Comparison of ENCODE assay signal across 7 mouse cellular contexts in genomic region chr19:59342964-59343363, GRCm38 (mm10). TPM values are rescaled to one million over a fixed set of nuclear protein-coding genes. Genes with fewer than 3 reads are reported as not detected.
DNase-seq lines count a peak whose midpoint lies in the region; ATAC-seq and TF ChIP-seq lines count a peak whose summit lies in the region.

No protein-coding gene starts in this region.

- 23% methylated on average over 2 of the region's 2 CpGs for WGBS in lung, embryonic 16.5 days
- 29% methylated on average over 2 of the region's 2 CpGs for WGBS in forebrain, embryonic 16.5 days
- WGBS in liver, embryonic 13.5 days (ENCODE audit: insufficient replicate concordance), result 34% methylated on average over 2 of the region's 2 CpGs
- 45% methylated on average over 2 of the region's 2 CpGs for WGBS in stomach, postnatal 0 days

- no peaks in the 10 kb centered on the region for H3K36me3 ChIP-seq in lung, embryonic 16.5 days (ENCODE audit: control insufficient read depth, insufficient read depth, low read length)
- H3K36me3 ChIP-seq in forebrain, embryonic 16.5 days (ENCODE audit: control insufficient read depth, insufficient read depth), result no peaks in the 10 kb centered on the region
- H3K36me3 ChIP-seq in liver, embryonic 13.5 days, result peaks cover 4% of the 10 kb centered on the region; the same call in 1 of the 2 replicates
- no peaks in the 10 kb centered on the region for H3K36me3 ChIP-seq in stomach, postnatal 0 days (ENCODE audit: control insufficient read depth, insufficient read depth, low read length)

- no peak for ATAC-seq in lung, embryonic 16.5 days (ENCODE audit: low read depth)
- no peak for ATAC-seq in forebrain, embryonic 16.5 days
- no peak for ATAC-seq in liver, embryonic 13.5 days (ENCODE audit: low read depth)
- ATAC-seq in stomach, postnatal 0 days (ENCODE audit: low FRiP score, low TSS enrichment), result no peak

- intact Hi-C loops in left cerebral cortex, postnatal 25 days (cut with DNase I), result no loop called here
- intact Hi-C loops in left cerebral cortex, postnatal 10 days (cut with DNase I), result no loop called here

- H3K9ac ChIP-seq in lung, embryonic 16.5 days (ENCODE audit: low read length), result no peak overlapping the region
- H3K9ac ChIP-seq in forebrain, embryonic 16.5 days (replicated peaks; ENCODE audit: low read depth, low read length), result no peak overlapping the region
- H3K9ac ChIP-seq in liver, embryonic 13.5 days, result peak overlapping the region; percentile 99
- H3K9ac ChIP-seq in stomach, postnatal 0 days (ENCODE audit: low read length), result no peak overlapping the region

- peak overlapping the region; percentile 34 for H3K4me3 ChIP-seq in lung, embryonic 16.5 days (ENCODE audit: low read length)
- H3K4me3 ChIP-seq in forebrain, embryonic 16.5 days (replicated peaks; ENCODE audit: low read length), result peak overlapping the region; percentile 20; the same call in 1 of the 2 replicates
- H3K4me3 ChIP-seq in liver, embryonic 13.5 days (replicated peaks), result peak overlapping the region; percentile 95
- 0 out of 2 replicates have a peak overlapping the region, but pooled peaks have one; percentile 94 for H3K4me3 ChIP-seq in stomach, postnatal 0 days (ENCODE audit: low read depth, low read length)

- no peak for TF ChIP-seq EP300 in stomach, postnatal 0 days (optimal IDR thresholded peaks at IDR 0.05)

- peak overlapping the region; percentile 85 for H3K4me2 ChIP-seq in lung, embryonic 16.5 days (ENCODE audit: low read depth, low read length)
- peak overlapping the region; percentile 99 for H3K4me2 ChIP-seq in forebrain, embryonic 16.5 days (ENCODE audit: low read length)
- peak overlapping the region; percentile 99 for H3K4me2 ChIP-seq in liver, embryonic 13.5 days
- peak overlapping the region; percentile 95 for H3K4me2 ChIP-seq in stomach, postnatal 0 days (replicated peaks; ENCODE audit: low read depth)

- no peak for DNase-seq in lung, postnatal 14 days
- no peak for DNase-seq in liver, embryonic 13.5 days
- DNase-seq in stomach, postnatal 0 days (ENCODE audit: low spot score), result no peak
- DNase-seq in left cerebral cortex, postnatal 25 days (ENCODE audit: low spot score in 2 of 2), result no peak
- DNase-seq in left cerebral cortex, postnatal 10 days (ENCODE audit: extremely low spot score in 1 of 2, low spot score in 2 of 2), result no peak

- no peak for TF ChIP-seq CTCF in stomach, postnatal 0 days (IDR thresholded peaks at IDR 0.05; ENCODE audit: low read depth)

- H3K9me3 ChIP-seq in lung, embryonic 16.5 days (ENCODE audit: control insufficient read depth, low read length), result no peaks in the 10 kb centered on the region
- H3K9me3 ChIP-seq in forebrain, embryonic 16.5 days (ENCODE audit: control insufficient read depth, low read length), result no peaks in the 10 kb centered on the region
- no peaks in the 10 kb centered on the region for H3K9me3 ChIP-seq in liver, embryonic 13.5 days (replicated peaks)
- H3K9me3 ChIP-seq in stomach, postnatal 0 days (ENCODE audit: control insufficient read depth, low read length), result no peaks in the 10 kb centered on the region

- peaks cover 23% of the 10 kb centered on the region for H3K4me1 ChIP-seq in lung, embryonic 16.5 days (replicated peaks; ENCODE audit: control insufficient read depth, insufficient read depth, low read length)
- H3K4me1 ChIP-seq in forebrain, embryonic 16.5 days (replicated peaks; ENCODE audit: control insufficient read depth, insufficient read depth, low read length), result peaks cover 27% of the 10 kb centered on the region
- peaks cover 68% of the 10 kb centered on the region for H3K4me1 ChIP-seq in liver, embryonic 13.5 days (replicated peaks)
- no peaks in the 10 kb centered on the region; the same call in 1 of the 2 replicates for H3K4me1 ChIP-seq in stomach, postnatal 0 days (replicated peaks; ENCODE audit: control insufficient read depth, insufficient read depth)

- H3K27me3 ChIP-seq in lung, embryonic 16.5 days (ENCODE audit: control insufficient read depth, insufficient read depth, low read depth, low read length), result no peaks in the 10 kb centered on the region
- H3K27me3 ChIP-seq in forebrain, embryonic 16.5 days (replicated peaks; ENCODE audit: control insufficient read depth, insufficient read depth, low read length), result no peaks in the 10 kb centered on the region
- no peaks in the 10 kb centered on the region for H3K27me3 ChIP-seq in liver, embryonic 13.5 days
- no peaks in the 10 kb centered on the region for H3K27me3 ChIP-seq in stomach, postnatal 0 days (ENCODE audit: control insufficient read depth, insufficient read depth, low read length)

- H3K27ac ChIP-seq in lung, embryonic 16.5 days (ENCODE audit: low read length), result no peak overlapping the region
- no peak overlapping the region for H3K27ac ChIP-seq in forebrain, embryonic 16.5 days (ENCODE audit: low read length)
- H3K27ac ChIP-seq in liver, embryonic 13.5 days, result peak overlapping the region; percentile 37; the same call in 1 of the 2 replicates
- H3K27ac ChIP-seq in stomach, postnatal 0 days (replicated peaks), result no peak overlapping the region

RNA-seq across cellular contexts. Expression of gene Pdzd8, which starts 2.6 kb away (rescaled TPM):
- 7.2 and 7.5 TPM in 2 replicates for polyA plus RNA-seq in lung, embryonic 16.5 days (2015; fragmentation: Nextera tagmentation; extraction: Ambion mirVana)
- polyA plus RNA-seq in forebrain, embryonic 16.5 days (2015; fragmentation: Nextera tagmentation; extraction: Ambion mirVana), result 8.0 and 8.4 TPM in 2 replicates
- polyA plus RNA-seq in liver, embryonic 13.5 days (2015; fragmentation: Nextera tagmentation; extraction: Ambion mirVana), result 3.9 and 4.4 TPM in 2 replicates
- polyA plus RNA-seq in stomach, postnatal 0 days (2015; fragmentation: Nextera tagmentation; extraction: Ambion mirVana), result 4.4 and 4.8 TPM in 2 replicates
- total RNA-seq in left cerebral cortex, postnatal 25 days (2021), result 10 to 100 TPM; 59.8 to 62.3 TPM
- 10 to 100 TPM; 59.1 to 60.2 TPM for total RNA-seq in left cerebral cortex, postnatal 10 days (2021)

RNA-seq across cellular contexts. Expression of gene Rps12-ps3, which starts 20.9 kb away (rescaled TPM):
- polyA plus RNA-seq in lung, embryonic 16.5 days (2015; fragmentation: Nextera tagmentation; extraction: Ambion mirVana), result 13.2 and 35.7 TPM in 2 replicates
- 4.7 and 5.1 TPM in 2 replicates for polyA plus RNA-seq in forebrain, embryonic 16.5 days (2015; fragmentation: Nextera tagmentation; extraction: Ambion mirVana)
- 14.4 and 21.8 TPM in 2 replicates for polyA plus RNA-seq in liver, embryonic 13.5 days (2015; fragmentation: Nextera tagmentation; extraction: Ambion mirVana)
- 13.0 and 25.1 TPM in 2 replicates for polyA plus RNA-seq in stomach, postnatal 0 days (2015; fragmentation: Nextera tagmentation; extraction: Ambion mirVana)
- total RNA-seq in left cerebral cortex, postnatal 25 days (2021), result 100 to 1,000 TPM; 186 to 191 TPM
- 100 to 1,000 TPM; 329 to 345 TPM for total RNA-seq in left cerebral cortex, postnatal 10 days (2021)

Comparison
In these comparisons a context has a peak if more than half of its experiments do, and no peak if none do; other contexts are left out.
1. H3K4me3 ChIP-seq: peak in every context shown above with its lines; median percentile 95 in liver, embryonic 13.5 days; 94 in stomach, postnatal 0 days; 34 in lung, embryonic 16.5 days; 20 in forebrain, embryonic 16.5 days.